Mouse (Mus musculus) cerebellum, adult 2 months (tissue): ENCODE measurements around the gene Gpr25. TPM values are rescaled to one million over a fixed set of nuclear protein-coding genes. Genes with fewer than 3 reads are reported as not detected.

Source experiments
- DNase-seq, 2 experiments: peaks; one replicate each; pipeline ENCODE4 v3.0.0; 2021
- H3K27ac ChIP-seq: fragments of 200-500 bp; 2 replicates; pipeline ENCODE4 v1.5.1; 2012; ENCODE audit warnings: low read length, control low read depth, inconsistent platforms; ENCODE audit not compliant: insufficient read depth
- H3K27me3 ChIP-seq: fragments of 200-500 bp; 2 replicates; pipeline ENCODE4 v1.6.1; 2012; ENCODE audit warnings: inconsistent platforms, mild to moderate bottlenecking, low read length, moderate library complexity; ENCODE audit not compliant: control insufficient read depth, insufficient read depth
- H3K4me1 ChIP-seq: fragments of 200-500 bp; 2 replicates; pipeline ENCODE4 v1.6.1; 2011; ENCODE audit warnings: low read length; ENCODE audit not compliant: control insufficient read depth, insufficient read depth
- H3K4me3 ChIP-seq: fragments of 200-500 bp; replicated peaks from 2 replicates; pipeline ENCODE3; 2011; ENCODE audit warnings: mild to moderate bottlenecking, low read depth, low read length, control low read depth; ENCODE audit not compliant: insufficient read depth
- CTCF ChIP-seq: fragments of 200-500 bp; IDR thresholded peaks from 2 replicates; pipeline ENCODE4 v1.5.1; 2011; ENCODE audit warnings: low read depth, mild to moderate bottlenecking, control low read depth, low read length, moderate library complexity, borderline replicate concordance; ENCODE audit not compliant: insufficient read depth
- POLR2A ChIP-seq: fragments of 200-500 bp; IDR thresholded peaks from 2 replicates; pipeline ENCODE4 v1.6.1; 2011; ENCODE audit warnings: low read length, control low read depth, borderline replicate concordance; ENCODE audit not compliant: insufficient read depth
- WGBS: fragments of 180-500 bp; shearing (Covaris S2); methylation state at CpG from one replicate; pipeline ENCODE4 v1.1.7; 2018; 5-methylcytosine and 5-hydroxymethylcytosine counted together
- polyA plus RNA-seq: library from polyadenylated mRNA; depleted of rRNA; stranded (reverse); fragments of >200 nt; gene quantifications from 2 replicates; pipeline ENCODE4 v1.2.3, GENCODE M21; 2012; rRNA removed

Gpr25 gene
- polyA plus RNA-seq, 1 experiment, result 7.0 TPM

- WGBS, result 98% methylated on average over 8 of the region's 8 CpGs
- Histone ChIP-seq H3K4me3 (no peak overlapping the region), H3K27me3 (no peaks in the 10 kb centered on the region), H3K4me1 (peaks cover 8% of the 10 kb centered on the region), H3K27ac (no peak overlapping the region)
- TF ChIP-seq POLR2A, result no peak
- TF ChIP-seq CTCF, result no peak
- no peak for DNase-seq
Measured at GRCm38 (mm10) chr1:136226626-136227025, 34.0 kb downstream of the Gpr25 start.

GRCm38 (mm10) chr1:136225846-136226245 is 34.8 kb downstream of the Gpr25 start:
- no peak for DNase-seq
- Histone ChIP-seq H3K27ac (no peak overlapping the region), H3K4me3 (no peak overlapping the region), H3K4me1 (peaks cover 8% of the 10 kb centered on the region), H3K27me3 (no peaks in the 10 kb centered on the region)
- 63% methylated on average over 8 of the region's 8 CpGs for WGBS
- no peak for TF ChIP-seq CTCF
- TF ChIP-seq POLR2A, result no peak

- Histone ChIP-seq H3K27ac (no peak overlapping the region), H3K4me1 (peaks cover 8% of the 10 kb centered on the region), H3K27me3 (no peaks in the 10 kb centered on the region), H3K4me3 (no peak overlapping the region)
- 91% methylated on average over 10 of the region's 10 CpGs for whole genome bisulfite sequencing
- DNase-seq, result no peak
- no peak for TF ChIP-seq POLR2A
- TF ChIP-seq CTCF, result no peak
Measured at GRCm38 (mm10) chr1:136223758-136224342, 36.8 kb downstream of the Gpr25 start.

- H3K4me3 ChIP-seq, result no peak overlapping the region
- peaks cover 8% of the 10 kb centered on the region for H3K4me1 ChIP-seq
- WGBS, result 93% methylated on average over 10 of the region's 10 CpGs
- no peak for DNase-seq
- no peak overlapping the region for H3K27ac ChIP-seq
- H3K27me3 ChIP-seq, result no peaks in the 10 kb centered on the region
- no peak for TF ChIP-seq POLR2A
- no peak for TF ChIP-seq CTCF
Measured at GRCm38 (mm10) chr1:136222386-136222785, 38.3 kb downstream of the Gpr25 start.

- 35% methylated on average over 10 of the region's 10 CpGs for WGBS
- no peak overlapping the region for H3K4me3 ChIP-seq
- no peak overlapping the region for H3K27ac ChIP-seq
- no peak for DNase-seq
- H3K4me1 ChIP-seq, result peaks cover under 1% of the 10 kb centered on the region; the same call in 1 of the 2 replicates
- no peaks in the 10 kb centered on the region for H3K27me3 ChIP-seq
- TF ChIP-seq CTCF (no peak), POLR2A (no peak)
Measured at GRCm38 (mm10) chr1:136220037-136220871, 40.4 kb downstream of the Gpr25 start.

- no peak overlapping the region for H3K4me3 ChIP-seq
- 74% methylated on average over 15 of the region's 15 CpGs for WGBS
- DNase-seq, result no peak
- H3K27ac ChIP-seq, result no peak overlapping the region
- H3K27me3 ChIP-seq, result no peaks in the 10 kb centered on the region
- no peaks in the 10 kb centered on the region for H3K4me1 ChIP-seq
- TF ChIP-seq CTCF, result no peak
- no peak for TF ChIP-seq POLR2A
Measured at GRCm38 (mm10) chr1:136214304-136214703, 46.4 kb downstream of the Gpr25 start.

GRCm38 (mm10) chr1:136212803-136213202 is 47.9 kb downstream of the Gpr25 start, which contains the start of gene Mroh3:
Gene Mroh3 (minus strand): TSS chr1:136212828.
- H3K27me3 ChIP-seq, result no peaks in the 10 kb centered on the region
- H3K4me3 ChIP-seq, result no peak within 1 kb of the TSS
- H3K4me1 ChIP-seq, result no peaks in the 10 kb centered on the region
- TF ChIP-seq POLR2A (no peak), CTCF (peak; percentile 47; the same call in 1 of the 2 replicates)
- no peak for DNase-seq
- WGBS, result 38% methylated on average over 3 of the region's 3 CpGs
- no peak within 1 kb of the TSS for H3K27ac ChIP-seq

Other genes with a start within 250 kb of the Gpr25 start
- gene Ascl5, start 210.1 kb downstream of the Gpr25 start, polyA plus RNA-seq, result not detected in 2 replicates
- gene Cacna1s, start 208.1 kb downstream of the Gpr25 start, polyA plus RNA-seq, result 1.2 and 1.3 TPM in 2 replicates
- 19.1 and 21.0 TPM in 2 replicates for gene Kif21b, start 129.5 kb downstream of the Gpr25 start, polyA plus RNA-seq
- gene Mroh3, start 48.0 kb downstream of the Gpr25 start, polyA plus RNA-seq, result 0.63 and 1.0 TPM in 2 replicates
- 1.4 and 1.8 TPM in 2 replicates for gene Inava, start 26.6 kb downstream of the Gpr25 start, polyA plus RNA-seq
- gene Camsap2, start 85.2 kb upstream of the Gpr25 start, polyA plus RNA-seq, result 51.1 and 51.2 TPM in 2 replicates
- gene Ddx59, start 154.4 kb upstream of the Gpr25 start, polyA plus RNA-seq, result 8.0 and 8.5 TPM in 2 replicates
- 0.13 and 0.33 TPM in 2 replicates for gene Kif14, start 205.5 kb upstream of the Gpr25 start, polyA plus RNA-seq